Mouse (Mus musculus) forebrain, embryonic 12.5 days (tissue): Measurements from ENCODE around the gene Prkd2. TPM values are rescaled to one million over a fixed set of nuclear protein-coding genes. Genes with fewer than 3 reads are reported as not detected.
A peak's percentile ranks its signal among the peaks of the same experiment; 100 is the strongest.

Experiments used
- ATAC-seq: fragments of 200-750 bp; cut with Nextera tagmentation; 2 replicates; pipeline ENCODE4 v1.8.0; 2017; ENCODE audit warnings: moderate TSS enrichment; ENCODE audit not compliant: low FRiP score
- H3K27ac ChIP-seq: fragments of 300-500 bp; sonication (generic); 2 replicates; pipeline ENCODE4 v1.5.1; 2016; ENCODE audit warnings: mild to moderate bottlenecking
- H3K27me3 ChIP-seq: fragments of 300-500 bp; sonication (generic); 2 replicates; pipeline ENCODE4 v1.6.1; 2016; ENCODE audit warnings: mild to moderate bottlenecking
- H3K36me3 ChIP-seq: fragments of 300-500 bp; sonication (generic); replicated peaks from 2 replicates; pipeline ENCODE4 v1.6.1; 2016; ENCODE audit warnings: mild to moderate bottlenecking
- H3K4me1 ChIP-seq: fragments of 300-500 bp; sonication (generic); 2 replicates; pipeline ENCODE4 v1.6.1; 2016
- H3K4me2 ChIP-seq: fragments of 300-500 bp; sonication (generic); 2 replicates; pipeline ENCODE4 v1.6.1; 2016; ENCODE audit warnings: mild to moderate bottlenecking, moderate library complexity
- H3K4me3 ChIP-seq: fragments of 300-500 bp; sonication (generic); replicated peaks from 2 replicates; pipeline ENCODE4 v1.5.1; 2016; ENCODE audit warnings: mild to moderate bottlenecking
- H3K9ac ChIP-seq: fragments of 300-500 bp; sonication (generic); 2 replicates; pipeline ENCODE4 v1.6.1; 2016; ENCODE audit warnings: mild to moderate bottlenecking
- H3K9me3 ChIP-seq: fragments of 300-500 bp; sonication (generic); 2 replicates; pipeline ENCODE4 v1.6.1; 2016
- WGBS: fragments of 180-500 bp; shearing (Covaris S2); methylation state at CpG from one replicate; pipeline ENCODE4 v1.1.7; 2016; 5-methylcytosine and 5-hydroxymethylcytosine counted together
- polyA plus RNA-seq: library from polyadenylated mRNA; unstranded; fragments of >200 nt; fragmentation: Nextera tagmentation; extraction: Ambion mirVana; gene quantifications from 2 replicates; pipeline ENCODE4 v1.2.1, GENCODE M21; 2016

Gene Prkd2
- polyA plus RNA-seq, 1 experiment from 2014 or later, result 10.9 TPM

DNA sequence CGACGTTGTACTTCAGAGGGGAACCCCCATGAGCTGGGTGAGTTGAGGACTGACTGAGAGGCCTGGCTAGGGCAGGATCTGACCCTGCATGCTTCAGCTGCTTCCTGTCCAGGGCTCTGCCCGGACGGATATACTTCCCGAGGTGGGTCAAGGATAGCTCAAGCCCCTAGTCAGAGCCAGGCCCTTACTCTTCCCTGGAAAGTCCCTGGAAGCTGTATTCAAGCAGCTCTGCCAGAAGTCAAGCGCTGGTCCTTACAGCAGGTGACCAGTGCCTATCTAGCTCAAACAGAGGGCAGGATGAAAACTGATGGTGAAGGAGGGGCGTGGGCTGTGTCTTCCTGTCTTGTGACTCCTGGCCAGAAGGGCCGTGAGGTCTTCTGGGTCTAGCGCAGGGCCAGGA is 12.3 kb upstream of the Prkd2 start:
- H3K9me3 ChIP-seq, result no peaks in the 10 kb centered on the region
- H3K27me3 ChIP-seq, result no peaks in the 10 kb centered on the region
- H3K9ac ChIP-seq, result no peak overlapping the region
- H3K4me3 ChIP-seq, result no peak overlapping the region
- 88% methylated on average over 9 of the region's 9 CpGs for WGBS
- peaks cover 100% of the 10 kb centered on the region for H3K36me3 ChIP-seq
- no peak overlapping the region for H3K4me2 ChIP-seq
- H3K4me1 ChIP-seq, result no peaks in the 10 kb centered on the region
- no peak overlapping the region for H3K27ac ChIP-seq
- no peak for ATAC-seq

GRCm38 (mm10) chr7:16837916-16838803 is 4.5 kb upstream of the Prkd2 start:
- no peak for ATAC-seq
- Histone ChIP-seq H3K9me3 (no peaks in the 10 kb centered on the region), H3K36me3 (peaks cover 78% of the 10 kb centered on the region), H3K4me2 (no peak overlapping the region), H3K9ac (no peak overlapping the region), H3K4me3 (no peak overlapping the region), H3K27me3 (no peaks in the 10 kb centered on the region), H3K27ac (no peak overlapping the region), H3K4me1 (peaks cover 5% of the 10 kb centered on the region; the same call in 1 of the 2 replicates)
- 92% methylated on average over 18 of the region's 18 CpGs for WGBS

DNA sequence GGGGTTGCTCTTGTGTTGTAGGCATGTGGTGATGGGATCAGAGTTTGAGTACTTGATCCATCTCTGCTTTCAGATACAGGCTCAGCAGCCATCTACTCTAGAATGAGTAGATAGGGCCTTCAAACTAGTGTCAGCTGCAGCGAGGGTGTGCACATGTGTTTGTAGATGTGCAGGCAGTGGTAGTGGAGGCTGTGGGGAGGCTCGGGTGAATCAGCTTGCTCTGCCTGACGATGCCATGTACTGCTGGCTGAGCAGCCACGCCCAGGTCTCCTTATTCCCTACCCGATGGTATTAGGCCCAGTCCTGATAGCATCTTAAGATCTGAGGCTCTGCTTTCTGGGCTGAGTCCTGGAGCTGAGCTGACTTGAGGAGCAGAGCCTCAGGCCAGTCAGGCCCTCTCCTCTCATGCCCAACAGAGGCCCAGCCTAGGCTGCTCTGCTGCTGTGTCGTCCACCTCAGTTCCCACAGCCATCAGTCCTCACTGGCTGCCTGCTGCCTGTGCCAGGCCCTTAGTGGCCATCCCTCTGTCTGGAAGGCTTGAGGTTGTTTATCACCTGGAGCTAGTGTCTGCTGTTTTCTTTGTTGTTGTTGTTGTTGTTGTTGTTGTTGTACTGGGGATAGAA is 3.8 kb upstream of the Prkd2 start:
- no peak overlapping the region; the same call in 1 of the 2 replicates for H3K9ac ChIP-seq
- no peak overlapping the region for H3K4me2 ChIP-seq
- 0 out of 2 replicates have a peak, but pooled peaks cover 2% of the 10 kb centered on the region for H3K27me3 ChIP-seq
- H3K4me3 ChIP-seq, result no peak overlapping the region
- peaks cover 12% of the 10 kb centered on the region for H3K4me1 ChIP-seq
- no peaks in the 10 kb centered on the region for H3K9me3 ChIP-seq
- WGBS, result 81% methylated on average over 6 of the region's 6 CpGs
- no peak overlapping the region for H3K27ac ChIP-seq
- ATAC-seq, result no peak
- peaks cover 71% of the 10 kb centered on the region for H3K36me3 ChIP-seq

- Histone ChIP-seq H3K27ac (no peak overlapping the region), H3K9ac (no peak overlapping the region), H3K9me3 (no peaks in the 10 kb centered on the region), H3K4me2 (no peak overlapping the region), H3K4me3 (no peak overlapping the region), H3K36me3 (peaks cover 64% of the 10 kb centered on the region), H3K27me3 (0 out of 2 replicates have a peak, but pooled peaks cover 5% of the 10 kb centered on the region), H3K4me1 (peaks cover 19% of the 10 kb centered on the region)
- ATAC-seq, result no peak
- 95% methylated on average over 12 of the region's 12 CpGs for WGBS
Measured at GRCm38 (mm10) chr7:16839427-16840108, 3.1 kb upstream of the Prkd2 start.

DNA sequence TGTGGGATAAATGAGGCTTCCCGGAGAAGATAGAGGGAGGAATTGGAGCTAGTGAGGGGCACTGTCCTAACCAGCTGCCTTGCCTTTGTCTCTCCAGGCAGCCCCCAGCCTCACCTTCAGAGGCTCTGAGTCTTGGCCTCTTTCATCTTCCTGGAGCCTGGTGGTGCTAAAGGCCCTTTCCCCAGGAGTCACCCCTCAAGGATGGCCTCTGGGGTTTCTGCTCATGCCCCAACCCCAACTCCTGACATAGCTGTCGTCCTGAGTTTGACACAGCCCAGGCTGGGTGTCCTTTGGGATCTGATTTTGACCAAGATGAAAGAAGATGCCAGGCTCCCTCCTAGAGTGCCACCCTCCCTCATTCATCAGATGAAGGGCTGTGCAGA is 2.6 kb upstream of the Prkd2 start:
- Histone ChIP-seq H3K36me3 (peaks cover 59% of the 10 kb centered on the region), H3K4me1 (peaks cover 24% of the 10 kb centered on the region), H3K9me3 (no peaks in the 10 kb centered on the region), H3K4me2 (no peak overlapping the region), H3K27ac (no peak overlapping the region), H3K27me3 (0 out of 2 replicates have a peak, but pooled peaks cover 5% of the 10 kb centered on the region), H3K9ac (no peak overlapping the region), H3K4me3 (no peak overlapping the region)
- ATAC-seq, result no peak
- 93% methylated on average over 2 of the region's 2 CpGs for WGBS

DNA sequence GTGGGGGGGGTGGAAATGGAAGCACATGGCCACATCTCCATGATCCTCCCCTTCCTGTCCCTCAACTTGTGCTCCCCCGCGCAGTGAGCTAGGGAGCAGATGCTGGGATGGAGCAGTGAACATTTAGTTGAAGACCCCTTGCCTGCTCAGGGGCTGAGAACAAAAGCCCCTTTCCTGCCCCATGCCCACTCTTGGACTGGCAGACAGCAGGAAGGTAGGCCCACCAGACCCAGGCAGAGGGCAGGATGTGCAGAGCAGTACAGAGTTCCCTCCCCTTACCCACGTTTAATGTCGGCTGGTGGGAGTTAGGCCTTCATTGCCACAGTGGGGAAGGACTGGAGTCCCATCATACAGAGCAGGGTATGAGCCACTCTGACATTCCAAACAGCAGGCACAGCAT is 1.6 kb upstream of the Prkd2 start:
- Histone ChIP-seq H3K4me2 (no peak overlapping the region), H3K4me1 (peaks cover 32% of the 10 kb centered on the region), H3K27ac (no peak overlapping the region), H3K9me3 (no peaks in the 10 kb centered on the region), H3K4me3 (no peak overlapping the region), H3K36me3 (peaks cover 51% of the 10 kb centered on the region), H3K27me3 (0 out of 2 replicates have a peak, but pooled peaks cover 5% of the 10 kb centered on the region), H3K9ac (no peak overlapping the region)
- ATAC-seq, result no peak
- 79% methylated on average over 4 of the region's 4 CpGs for WGBS

GRCm38 (mm10) chr7:16841561-16842560 is 841 bp upstream of the Prkd2 start:
- H3K4me2 ChIP-seq, result peak overlapping the region; percentile 89
- ATAC-seq, result peak; percentile 2; the same call in 1 of the 2 replicates
- H3K4me3 ChIP-seq, result peak overlapping the region; percentile 63
- peak overlapping the region; percentile 78 for H3K9ac ChIP-seq
- peaks cover 32% of the 10 kb centered on the region for H3K4me1 ChIP-seq
- H3K36me3 ChIP-seq, result peaks cover 48% of the 10 kb centered on the region
- H3K27ac ChIP-seq, result peak overlapping the region; percentile 47
- 0 out of 2 replicates have a peak, but pooled peaks cover 5% of the 10 kb centered on the region for H3K27me3 ChIP-seq
- no peaks in the 10 kb centered on the region for H3K9me3 ChIP-seq
- WGBS, result 49% methylated on average over 11 of the region's 11 CpGs

DNA sequence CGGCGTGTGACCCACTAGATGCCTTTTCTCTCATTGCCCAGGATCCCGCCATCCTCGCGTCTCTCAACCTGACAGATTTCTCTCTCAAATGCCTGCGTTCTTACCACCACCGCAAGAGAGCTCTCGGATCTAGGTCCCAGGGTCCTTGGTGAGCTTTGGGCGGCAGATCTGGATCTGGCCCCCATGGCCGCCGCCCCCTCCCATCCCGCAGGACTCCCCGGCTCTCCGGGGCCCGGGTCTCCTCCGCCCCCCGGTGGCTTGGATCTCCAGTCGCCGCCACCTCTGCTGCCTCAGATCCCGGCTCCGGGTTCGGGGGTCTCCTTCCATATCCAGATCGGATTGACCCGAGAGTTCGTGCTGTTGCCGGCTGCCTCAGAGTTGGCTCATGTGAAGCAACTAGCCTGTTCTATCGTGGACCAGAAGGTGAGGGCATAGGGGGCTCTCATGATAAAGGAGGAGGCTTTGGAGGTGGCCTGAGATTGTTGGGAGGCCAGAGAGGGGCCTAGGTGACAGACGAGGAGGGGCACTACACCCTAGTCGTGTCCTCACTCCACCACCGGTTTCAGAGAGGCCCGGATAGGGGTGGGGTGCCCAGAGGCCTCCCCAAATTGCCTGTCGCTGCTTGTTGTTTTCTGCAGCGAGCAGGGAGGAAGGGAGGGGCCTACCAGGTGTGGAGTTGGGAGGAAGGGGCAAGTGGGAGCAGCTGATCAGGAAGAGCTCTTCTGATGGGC is 904 bp downstream of the Prkd2 start:
- ATAC-seq, result no peak
- 2% methylated on average over 33 of the region's 33 CpGs for WGBS
- H3K9me3 ChIP-seq, result no peaks in the 10 kb centered on the region
- peak overlapping the region; percentile 47 for H3K27ac ChIP-seq
- H3K9ac ChIP-seq, result peak overlapping the region; percentile 78
- H3K36me3 ChIP-seq, result peaks cover 30% of the 10 kb centered on the region
- H3K27me3 ChIP-seq, result 0 out of 2 replicates have a peak, but pooled peaks cover 5% of the 10 kb centered on the region
- peaks cover 33% of the 10 kb centered on the region for H3K4me1 ChIP-seq
- peak overlapping the region; percentile 63 for H3K4me3 ChIP-seq
- peak overlapping the region; percentile 89 for H3K4me2 ChIP-seq

GRCm38 (mm10) chr7:16844696-16845071 is 2.0 kb downstream of the Prkd2 start:
- H3K4me1 ChIP-seq, result peaks cover 34% of the 10 kb centered on the region

DNA sequence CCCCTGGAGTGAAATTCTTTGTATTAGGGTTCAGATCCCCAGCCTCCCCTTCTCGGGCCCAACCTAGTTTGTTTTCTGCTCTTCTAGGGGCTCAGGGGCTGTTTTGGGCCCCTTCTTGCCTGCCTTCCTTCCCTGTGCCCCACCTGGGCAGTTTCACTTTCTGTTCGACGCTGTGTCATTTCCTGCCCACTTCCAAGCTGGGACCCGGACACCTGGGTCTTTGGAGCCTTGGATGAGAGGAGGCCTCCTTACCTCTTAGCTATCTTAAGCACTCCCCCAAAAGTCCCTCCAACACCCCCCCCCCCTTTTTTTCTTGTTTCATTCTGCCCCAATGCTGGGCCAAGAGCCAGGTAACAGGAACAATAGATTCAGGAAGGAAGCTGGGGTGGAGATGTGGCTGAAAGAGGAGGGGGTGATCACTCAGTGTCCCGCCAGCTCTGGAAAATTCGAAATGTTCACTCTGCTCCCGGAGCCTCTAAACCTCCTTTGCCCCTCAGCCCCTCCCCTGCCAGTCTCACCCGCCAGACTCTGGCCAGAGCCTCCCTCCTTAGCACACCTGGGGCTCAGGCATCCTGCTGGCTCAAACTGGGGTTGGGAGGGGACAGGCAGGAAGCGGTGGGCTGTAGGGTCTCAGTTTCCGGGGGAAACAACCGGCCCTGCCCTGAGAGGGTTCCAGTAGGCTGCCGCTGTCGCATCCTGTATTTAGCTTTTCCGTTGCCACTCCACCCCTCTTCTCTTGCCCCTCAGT is 2.5 kb downstream of the Prkd2 start:
- peaks cover 29% of the 10 kb centered on the region for H3K36me3 ChIP-seq
- H3K27ac ChIP-seq, result no peak overlapping the region
- 0 out of 2 replicates have a peak overlapping the region, but pooled peaks have one; percentile 5 for H3K4me3 ChIP-seq
- WGBS, result 43% methylated on average over 14 of the region's 14 CpGs
- peaks cover 34% of the 10 kb centered on the region for H3K4me1 ChIP-seq
- H3K9ac ChIP-seq, result peak overlapping the region; percentile 3; the same call in 1 of the 2 replicates
- H3K9me3 ChIP-seq, result no peaks in the 10 kb centered on the region
- H3K4me2 ChIP-seq, result peak overlapping the region; percentile 36
- H3K27me3 ChIP-seq, result 0 out of 2 replicates have a peak, but pooled peaks cover 5% of the 10 kb centered on the region
- no peak for ATAC-seq

More at GRCm38 (mm10) chr7:16844696-16845071, 2.0 kb downstream of the Prkd2 start:
- WGBS, result 70% methylated on average over 3 of the region's 3 CpGs
- 0 out of 2 replicates have a peak, but pooled peaks cover 5% of the 10 kb centered on the region for H3K27me3 ChIP-seq
- 0 out of 2 replicates have a peak overlapping the region, but pooled peaks have one; percentile 3 for H3K9ac ChIP-seq
- H3K9me3 ChIP-seq, result no peaks in the 10 kb centered on the region
- no peak for ATAC-seq
- no peak overlapping the region for H3K4me3 ChIP-seq
- no peak overlapping the region for H3K27ac ChIP-seq
- peak overlapping the region; percentile 89 for H3K4me2 ChIP-seq
- H3K36me3 ChIP-seq, result peaks cover 29% of the 10 kb centered on the region
